ENCODE assay signal across 31 mouse cellular contexts in the genomic region with DNA sequence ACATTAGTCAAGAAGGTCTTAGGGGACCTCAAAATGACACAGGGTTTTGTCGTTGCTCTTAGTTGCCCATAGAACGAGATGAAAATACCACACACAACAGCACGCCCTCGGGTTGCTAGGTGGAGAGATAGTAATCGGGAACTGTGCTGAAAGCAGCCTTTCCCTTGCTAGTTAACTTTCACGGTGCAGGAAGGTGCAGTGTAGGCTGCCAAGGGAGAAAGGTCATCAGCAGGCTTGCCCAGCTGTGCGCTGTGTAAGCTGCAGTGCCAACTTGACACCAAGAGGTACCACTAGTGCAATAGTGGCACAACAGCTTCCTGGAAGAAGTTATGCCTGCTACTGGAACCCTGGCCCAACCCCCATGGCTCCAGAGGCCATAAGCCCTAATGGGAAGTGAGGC. TPM values are rescaled to one million over a fixed set of nuclear protein-coding genes. Genes with fewer than 3 reads are reported as not detected.
DNase-seq lines count a peak whose midpoint lies in the region; ATAC-seq and TF ChIP-seq lines count a peak whose summit lies in the region.
"Had no signal": no experiment of that assay in that cellular context is flagged by ENCODE, and none has a peak within 500 bp of the region (broad histone marks: within the 10 kb centered on the region; RNA-seq: fewer than 3 reads in every experiment).

No protein-coding gene starts in this region.

- no peak for TF ChIP-seq CTCF in heart, adult 2 months (IDR thresholded peaks at IDR 0.05)

- H3K79me2 ChIP-seq in heart, adult 2 months (replicated peaks; ENCODE audit: control insufficient read depth, insufficient read depth, low read length) = no peaks in the 10 kb centered on the region

- TF ChIP-seq EP300 in heart, adult 2 months (IDR thresholded peaks at IDR 0.05; ENCODE audit: insufficient read depth, low read depth, low read length) = no peak

- TF ChIP-seq POLR2A in heart, adult 2 months (IDR thresholded peaks at IDR 0.05; ENCODE audit: insufficient read depth, low read depth, low read length) = no peak

- no peak overlapping the region for H3K4me3 ChIP-seq in heart, adult 2 months
- H3K4me3 ChIP-seq in neural tube, embryonic 15.5 days (replicated peaks) = no peak overlapping the region
- H3K4me3 ChIP-seq: embryonic facial prominence, embryonic 12.5 days; embryonic facial prominence, embryonic 15.5 days; erythroblast, embryonic 14.5 days; forebrain, embryonic 10.5 days; forebrain, embryonic 13.5 days; heart, embryonic 10.5 days; heart, embryonic 13.5 days; hindbrain, embryonic 12.5 days; hindbrain, embryonic 15.5 days had no signal

- DNase-seq in heart, adult 2 months = no peak
- DNase-seq in heart, postnatal 36 days = no peak
- DNase-seq in adipocyte (ENCODE audit: low spot score) = peak; percentile 31
- DNase-seq in adrenal gland, adult 2 months = no peak
- DNase-seq in spleen, adult 18-20 months = no peak
- DNase-seq: adrenal gland, postnatal 14 days; cerebellum, adult 11-12 months; cerebellum, adult 8-10 months; cerebellum, postnatal 25 days; gastrocnemius, postnatal 10 days; gastrocnemius, postnatal 36 days; heart, postnatal 14 days had no signal

- no peaks in the 10 kb centered on the region for H3K36me3 ChIP-seq in heart, adult 2 months (ENCODE audit: control insufficient read depth, insufficient read depth, low read length)
- H3K36me3 ChIP-seq in neural tube, embryonic 15.5 days = no peaks in the 10 kb centered on the region
- H3K36me3 ChIP-seq: embryonic facial prominence, embryonic 12.5 days; embryonic facial prominence, embryonic 15.5 days; forebrain, embryonic 10.5 days; heart, embryonic 10.5 days; heart, embryonic 13.5 days; hindbrain, embryonic 12.5 days; hindbrain, embryonic 15.5 days had no signal

- 70% methylated on average over 7 of the region's 7 CpGs for WGBS in heart, adult 2 months
- 91% methylated on average over 7 of the region's 7 CpGs for WGBS in neural tube, embryonic 15.5 days

- H3K4me2 ChIP-seq in neural tube, embryonic 15.5 days = no peak overlapping the region
- H3K4me2 ChIP-seq: embryonic facial prominence, embryonic 12.5 days; embryonic facial prominence, embryonic 15.5 days; forebrain, embryonic 13.5 days; heart, embryonic 13.5 days; hindbrain, embryonic 12.5 days; hindbrain, embryonic 15.5 days had no signal

- peak overlapping the region; percentile 36; the same call in 1 of the 2 replicates for H3K27ac ChIP-seq in heart, adult 2 months
- H3K27ac ChIP-seq in neural tube, embryonic 15.5 days (replicated peaks) = no peak overlapping the region
- H3K27ac ChIP-seq: embryonic facial prominence, embryonic 12.5 days; embryonic facial prominence, embryonic 15.5 days; forebrain, embryonic 10.5 days; forebrain, embryonic 13.5 days; heart, embryonic 10.5 days; heart, embryonic 13.5 days; hindbrain, embryonic 12.5 days; hindbrain, embryonic 15.5 days had no signal

- no peak overlapping the region for H3K9ac ChIP-seq in heart, adult 2 months (ENCODE audit: low read depth, low read length)
- no peak overlapping the region for H3K9ac ChIP-seq in neural tube, embryonic 15.5 days (replicated peaks)
- H3K9ac ChIP-seq: embryonic facial prominence, embryonic 12.5 days; embryonic facial prominence, embryonic 15.5 days; forebrain, embryonic 13.5 days; heart, embryonic 13.5 days; hindbrain, embryonic 12.5 days; hindbrain, embryonic 15.5 days had no signal

- H3K4me1 ChIP-seq in heart, adult 2 months (ENCODE audit: control insufficient read depth, insufficient read depth, low read length) = peaks cover 4% of the 10 kb centered on the region
- no peaks in the 10 kb centered on the region for H3K4me1 ChIP-seq in neural tube, embryonic 15.5 days
- H3K4me1 ChIP-seq: embryonic facial prominence, embryonic 12.5 days; embryonic facial prominence, embryonic 15.5 days; heart, embryonic 10.5 days; heart, embryonic 13.5 days; hindbrain, embryonic 12.5 days had no signal

- H3K9me3 ChIP-seq in neural tube, embryonic 15.5 days (replicated peaks) = no peaks in the 10 kb centered on the region
- H3K9me3 ChIP-seq: embryonic facial prominence, embryonic 12.5 days; embryonic facial prominence, embryonic 15.5 days; forebrain, embryonic 10.5 days; forebrain, embryonic 13.5 days; heart, embryonic 10.5 days; hindbrain, embryonic 12.5 days; hindbrain, embryonic 15.5 days had no signal

- peak; percentile 70 for ATAC-seq in erythroblast, adult 5-6 weeks (replicated peaks; ENCODE audit: low FRiP score, poor library complexity, severe bottlenecking)
- peak; percentile 83 for ATAC-seq in megakaryocyte-erythroid progenitor cell, adult 5-6 weeks (replicated peaks; ENCODE audit: low FRiP score, low TSS enrichment, poor library complexity, severe bottlenecking)
- ATAC-seq in neural tube, embryonic 15.5 days (ENCODE audit: low FRiP score) = no peak
- ATAC-seq: activated CD4-positive, CD25-positive, alpha-beta regulatory T cell, adult 4 months; CD4-positive, CD25-positive, alpha-beta regulatory T cell, adult 4 months; forebrain, embryonic 13.5 days; forebrain, embryonic 16.5 days; intestine, postnatal 0 days had no signal

- H3K27me3 ChIP-seq in heart, adult 2 months (ENCODE audit: control insufficient read depth, insufficient read depth, low read length) = no peaks in the 10 kb centered on the region
- H3K27me3 ChIP-seq in neural tube, embryonic 15.5 days (replicated peaks) = no peaks in the 10 kb centered on the region
- H3K27me3 ChIP-seq: embryonic facial prominence, embryonic 12.5 days; embryonic facial prominence, embryonic 15.5 days; forebrain, embryonic 13.5 days; hindbrain, embryonic 12.5 days; hindbrain, embryonic 15.5 days had no signal

- intact Hi-C loops in heart, adult 2 months (cut with DNase I) = loop anchor here (5.0 kb wide), 1 partner anchor 37 kb away; a partner anchor contains a TSS
- intact Hi-C loops in heart, postnatal 36 days (cut with DNase I) = loop anchor here (2.0 to 5.0 kb wide), 2 partner anchors 116 to 153 kb away; no protein-coding TSS in a partner anchor

RNA-seq across cellular contexts. Expression of a gene that starts 38.5 kb away (rescaled TPM):
- under 1 TPM; 0.23 TPM for total RNA-seq in heart, adult 2 months (2021)
- polyA plus RNA-seq in heart, adult 2 months (2012; rRNA removed) = 0.14 and 0.20 TPM in 2 replicates
- total RNA-seq in heart, postnatal 36 days (2021) = under 1 TPM; 0.08 to 0.16 TPM
- not detected in 2 replicates for total RNA-seq in erythroblast, adult 5-6 weeks (2015; ENCODE audit: low replicate concordance)
- total RNA-seq in erythroblast, adult 5-6 weeks (2017; ENCODE audit: low replicate concordance) = 0.09 and 0.28 TPM in 2 replicates
- total RNA-seq in megakaryocyte-erythroid progenitor cell, adult 5-6 weeks (2014; fragmentation: Nextera tagmentation) = not detected in 2 replicates
- not detected in 2 replicates for total RNA-seq in megakaryocyte-erythroid progenitor cell, adult 5-6 weeks (2017)
- under 1 TPM; 0.14 to 0.24 TPM for total RNA-seq in adrenal gland, adult 2 months (2021)
- polyA plus RNA-seq in adrenal gland, adult 2 months (2012; rRNA removed) = 0.67 and 0.86 TPM in 2 replicates
- 0.24 and 0.27 TPM in 2 replicates for polyA plus RNA-seq in neural tube, embryonic 15.5 days (2015; fragmentation: Nextera tagmentation; extraction: Ambion mirVana)
- total RNA-seq: common myeloid progenitor, adult 5-6 weeks; gastrocnemius, postnatal 36 days; granulocyte monocyte progenitor cell, adult 5-6 weeks had no signal
- polyA plus RNA-seq: activated CD4-positive, CD25-positive, alpha-beta regulatory T cell, adult 4 months; erythroblast, embryonic 14.5 days; forebrain, embryonic 13.5 days; intestine, embryonic 14.5 days had no signal
